Mouse (Mus musculus): ENCODE data around the gene Cfap206.

Cfap206 gene

GRCm38 (mm10) chr4:34673721-34674120 lies 56.3 kb downstream of the Cfap206 start:
- no peak for DNase-seq (ENCODE audit: low spot score)

- DNase-seq (ENCODE audit: low spot score) = no peak
These were observed 62.1 kb downstream of the Cfap206 start for GRCm38 (mm10) chr4:34667923-34668322.

- DNase-seq (ENCODE audit: low spot score) = no peak
These were observed 68.1 kb downstream of the Cfap206 start for GRCm38 (mm10) chr4:34661927-34662326.

- no peak for DNase-seq (ENCODE audit: low spot score)
These were observed 68.5 kb downstream of the Cfap206 start for GRCm38 (mm10) chr4:34661514-34661913.

- no peak for DNase-seq (ENCODE audit: low spot score)
These were observed 71.0 kb downstream of the Cfap206 start for GRCm38 (mm10) chr4:34659012-34659411.

GRCm38 (mm10) chr4:34656101-34656500 lies 73.9 kb downstream of the Cfap206 start:
- DNase-seq (ENCODE audit: low spot score) = no peak

GRCm38 (mm10) chr4:34653179-34653578 lies 76.8 kb downstream of the Cfap206 start:
- DNase-seq (ENCODE audit: low spot score) = no peak

GRCm38 (mm10) chr4:34644779-34645178 lies 85.2 kb downstream of the Cfap206 start:
- no peak for DNase-seq (ENCODE audit: low spot score)

GRCm38 (mm10) chr4:34640731-34641130 lies 89.3 kb downstream of the Cfap206 start:
- no peak for DNase-seq (ENCODE audit: low spot score)

GRCm38 (mm10) chr4:34639745-34640364 lies 90.2 kb downstream of the Cfap206 start:
- no peak for DNase-seq (ENCODE audit: low spot score)

Measured in layer of hippocampus, adult 11-12 months (tissue).